Mouse (Mus musculus) limb, embryonic 12.5 days (tissue): ENCODE data around the gene Hibch. TPM values are rescaled to one million over a fixed set of nuclear protein-coding genes. Genes with fewer than 3 reads are reported as not detected.

Source experiments
- ATAC-seq: fragments of 200-750 bp; cut with Nextera tagmentation; 2 replicates; pipeline ENCODE4 v1.8.0; 2017; ENCODE audit warnings: low read depth, moderate TSS enrichment; ENCODE audit not compliant: insufficient number of reproducible peaks, insufficient read depth, low FRiP score, low TSS enrichment
- H3K27ac ChIP-seq: fragments of 300-500 bp; sonication (generic); 2 replicates; pipeline ENCODE4 v1.5.1; 2016; ENCODE audit warnings: mild to moderate bottlenecking, moderate library complexity
- H3K27me3 ChIP-seq: fragments of 300-500 bp; sonication (generic); 2 replicates; pipeline ENCODE4 v1.6.1; 2016; ENCODE audit warnings: mild to moderate bottlenecking, moderate library complexity
- H3K36me3 ChIP-seq: fragments of 300-500 bp; sonication (generic); 2 replicates; pipeline ENCODE4 v1.6.1; 2016; ENCODE audit warnings: mild to moderate bottlenecking, moderate library complexity
- H3K4me1 ChIP-seq: fragments of 300-500 bp; sonication (generic); replicated peaks from 2 replicates; pipeline ENCODE4 v1.6.1; 2016
- H3K4me2 ChIP-seq: fragments of 300-500 bp; sonication (generic); 2 replicates; pipeline ENCODE4 v1.6.1; 2016; ENCODE audit warnings: mild to moderate bottlenecking, moderate library complexity
- H3K4me3 ChIP-seq: fragments of 300-500 bp; sonication (generic); replicated peaks from 2 replicates; pipeline ENCODE4 v1.5.1; 2016; ENCODE audit warnings: mild to moderate bottlenecking
- H3K9ac ChIP-seq: fragments of 300-500 bp; sonication (generic); replicated peaks from 2 replicates; pipeline ENCODE4 v1.6.1; 2016; ENCODE audit warnings: mild to moderate bottlenecking, moderate library complexity
- H3K9me3 ChIP-seq: fragments of 300-500 bp; sonication (generic); 2 replicates; pipeline ENCODE4 v1.6.1; 2016; ENCODE audit warnings: mild to moderate bottlenecking, moderate library complexity
- WGBS: fragments of 180-500 bp; shearing (Covaris S2); methylation state at CpG from one replicate; pipeline ENCODE4 v1.1.7; 2016; 5-methylcytosine and 5-hydroxymethylcytosine counted together
- polyA plus RNA-seq: library from polyadenylated mRNA; unstranded; fragments of >200 nt; fragmentation: Nextera tagmentation; extraction: Ambion mirVana; gene quantifications from 2 replicates; pipeline ENCODE4 v1.2.1, GENCODE M21; 2016

The Hibch gene
- 24.2 and 26.2 TPM in 2 replicates for polyA plus RNA-seq

GRCm38 (mm10) chr1:52844782-52845665 is at the start of gene Hibch:
Gene Hibch, plus strand, starts transcription at chr1:52844929.
- H3K4me1 ChIP-seq = peaks cover 7% of the 10 kb centered on the region; the same call in 1 of the 2 replicates
- 3% methylated on average over 45 of the region's 45 CpGs for WGBS
- H3K36me3 ChIP-seq = no peaks in the 10 kb centered on the region
- ATAC-seq = peak; percentile 100
- peak within 1 kb of the TSS; percentile 76 for H3K27ac ChIP-seq
- peak within 1 kb of the TSS; percentile 71 for H3K4me2 ChIP-seq
- H3K27me3 ChIP-seq = no peaks in the 10 kb centered on the region
- H3K9me3 ChIP-seq = no peaks in the 10 kb centered on the region
- peak within 1 kb of the TSS; percentile 60 for H3K9ac ChIP-seq
- peak within 1 kb of the TSS; percentile 56 for H3K4me3 ChIP-seq

- Histone ChIP-seq H3K36me3 (peaks cover 30% of the 10 kb centered on the region; the same call in 1 of the 2 replicates), H3K27ac (no peak overlapping the region), H3K9ac (no peak overlapping the region), H3K27me3 (no peaks in the 10 kb centered on the region), H3K4me1 (peaks cover 18% of the 10 kb centered on the region; the same call in 1 of the 2 replicates), H3K9me3 (no peaks in the 10 kb centered on the region), H3K4me3 (no peak overlapping the region), H3K4me2 (no peak overlapping the region)
- 83% methylated on average over 2 of the region's 2 CpGs for WGBS
- no peak for ATAC-seq
These were observed 48.8 kb upstream of the Hibch start for GRCm38 (mm10) chr1:52795927-52796326.

- Histone ChIP-seq H3K9me3 (no peaks in the 10 kb centered on the region), H3K36me3 (peaks cover 6% of the 10 kb centered on the region; the same call in 1 of the 2 replicates), H3K4me3 (no peak overlapping the region), H3K9ac (no peak overlapping the region), H3K27ac (no peak overlapping the region), H3K27me3 (no peaks in the 10 kb centered on the region), H3K4me1 (peaks cover 18% of the 10 kb centered on the region; the same call in 1 of the 2 replicates), H3K4me2 (no peak overlapping the region)
- 66% methylated on average over 10 of the region's 10 CpGs for WGBS
- ATAC-seq = no peak
These were observed 45.5 kb upstream of the Hibch start for GRCm38 (mm10) chr1:52799056-52799726.

- no peaks in the 10 kb centered on the region for H3K27me3 ChIP-seq
- H3K27ac ChIP-seq = no peak overlapping the region
- H3K9ac ChIP-seq = no peak overlapping the region
- no peaks in the 10 kb centered on the region for H3K9me3 ChIP-seq
- ATAC-seq = no peak
- H3K4me3 ChIP-seq = no peak overlapping the region
- no peak overlapping the region for H3K4me2 ChIP-seq
- H3K36me3 ChIP-seq = peaks cover under 1% of the 10 kb centered on the region; the same call in 1 of the 2 replicates
- peaks cover 18% of the 10 kb centered on the region; the same call in 1 of the 2 replicates for H3K4me1 ChIP-seq
- WGBS = 83% methylated on average over 5 of the region's 5 CpGs
These were observed 45.0 kb upstream of the Hibch start for GRCm38 (mm10) chr1:52799772-52800171.

GRCm38 (mm10) chr1:52800340-52800740 is 44.4 kb upstream of the Hibch start:
- Histone ChIP-seq H3K4me2 (no peak overlapping the region), H3K9me3 (no peaks in the 10 kb centered on the region), H3K27ac (no peak overlapping the region), H3K4me3 (no peak overlapping the region), H3K9ac (no peak overlapping the region), H3K27me3 (no peaks in the 10 kb centered on the region), H3K4me1 (peaks cover 18% of the 10 kb centered on the region; the same call in 1 of the 2 replicates), H3K36me3 (no peaks in the 10 kb centered on the region; the same call in 1 of the 2 replicates)
- WGBS = 66% methylated on average over 3 of the region's 3 CpGs
- ATAC-seq = no peak

- H3K27me3 ChIP-seq = no peaks in the 10 kb centered on the region
- H3K27ac ChIP-seq = no peak overlapping the region
- 90% methylated on average over 5 of the region's 5 CpGs for WGBS
- H3K9ac ChIP-seq = no peak overlapping the region
- H3K9me3 ChIP-seq = no peaks in the 10 kb centered on the region
- peaks cover 13% of the 10 kb centered on the region; the same call in 1 of the 2 replicates for H3K4me1 ChIP-seq
- H3K36me3 ChIP-seq = no peaks in the 10 kb centered on the region; the same call in 1 of the 2 replicates
- H3K4me3 ChIP-seq = no peak overlapping the region
- H3K4me2 ChIP-seq = no peak overlapping the region
- no peak for ATAC-seq
These were observed 43.1 kb upstream of the Hibch start for GRCm38 (mm10) chr1:52801651-52802050.

- 92% methylated on average over 5 of the region's 5 CpGs for WGBS
- Histone ChIP-seq H3K9me3 (no peaks in the 10 kb centered on the region), H3K4me2 (no peak overlapping the region), H3K27ac (no peak overlapping the region), H3K4me1 (peaks cover 13% of the 10 kb centered on the region; the same call in 1 of the 2 replicates), H3K4me3 (no peak overlapping the region), H3K27me3 (no peaks in the 10 kb centered on the region), H3K9ac (no peak overlapping the region), H3K36me3 (no peaks in the 10 kb centered on the region; the same call in 1 of the 2 replicates)
- no peak for ATAC-seq
These were observed 42.2 kb upstream of the Hibch start for GRCm38 (mm10) chr1:52802406-52802975.

GRCm38 (mm10) chr1:52805041-52805440 is 39.7 kb upstream of the Hibch start:
- ATAC-seq = no peak
- H3K27me3 ChIP-seq = no peaks in the 10 kb centered on the region

GRCm38 (mm10) chr1:52808456-52808855 is 36.3 kb upstream of the Hibch start:
- no peak for ATAC-seq
- 90% methylated on average over 6 of the region's 6 CpGs for WGBS
- Histone ChIP-seq H3K4me2 (no peak overlapping the region), H3K9me3 (no peaks in the 10 kb centered on the region), H3K27ac (no peak overlapping the region), H3K36me3 (peaks cover 9% of the 10 kb centered on the region), H3K4me1 (no peaks in the 10 kb centered on the region), H3K9ac (no peak overlapping the region), H3K27me3 (no peaks in the 10 kb centered on the region), H3K4me3 (no peak overlapping the region)

More at GRCm38 (mm10) chr1:52805041-52805440, 39.7 kb upstream of the Hibch start:
- Histone ChIP-seq H3K9ac (no peak overlapping the region), H3K4me2 (no peak overlapping the region), H3K4me1 (peaks cover 4% of the 10 kb centered on the region; the same call in 1 of the 2 replicates), H3K27ac (no peak overlapping the region), H3K36me3 (peaks cover 4% of the 10 kb centered on the region), H3K9me3 (no peaks in the 10 kb centered on the region), H3K4me3 (no peak overlapping the region)
- WGBS = 83% methylated on average over 1 of the region's 1 CpGs

GRCm38 (mm10) chr1:52816232-52816891 is 28.4 kb upstream of the Hibch start:
- H3K27me3 ChIP-seq = no peaks in the 10 kb centered on the region

More at GRCm38 (mm10) chr1:52816232-52816891, 28.4 kb upstream of the Hibch start:
- ATAC-seq = peak; percentile 45; the same call in 1 of the 2 replicates
- H3K27ac ChIP-seq = no peak overlapping the region
- peaks cover 18% of the 10 kb centered on the region for H3K4me1 ChIP-seq
- peak overlapping the region; percentile 74 for H3K4me2 ChIP-seq
- H3K4me3 ChIP-seq = peak overlapping the region; percentile 75
- no peaks in the 10 kb centered on the region for H3K9me3 ChIP-seq
- WGBS = 58% methylated on average over 13 of the region's 13 CpGs
- H3K36me3 ChIP-seq = peaks cover 6% of the 10 kb centered on the region; the same call in 1 of the 2 replicates
- peak overlapping the region; percentile 85; the same call in 1 of the 2 replicates for H3K9ac ChIP-seq
